Mouse (Mus musculus): ENCODE measurements around the gene Wfdc11.
"Not testable (repeated sequence)": the region's sequence is repeated elsewhere in the genome, so short reads cannot be mapped to it uniquely, and the experiment has no call there.

Wfdc11 gene

GRCm38 (mm10) chr2:164673987-164674386 is at the start of gene Wfdc11:
TSS of gene Wfdc11 (minus strand) at chr2:164674087.
- DNase-seq = no peak

GRCm38 (mm10) chr2:164723276-164723675 is 49.4 kb upstream of the Wfdc11 start:
- no peak for DNase-seq

GRCm38 (mm10) chr2:164716194-164716786 is 42.4 kb upstream of the Wfdc11 start:
- not testable (repeated sequence) for DNase-seq

GRCm38 (mm10) chr2:164715005-164715404 is 41.1 kb upstream of the Wfdc11 start, which contains the start of gene Spint5:
TSS of gene Spint5 (plus strand) at chr2:164715305.
- DNase-seq = no peak

- DNase-seq = no peak
Observed at GRCm38 (mm10) chr2:164705991-164706390, 32.1 kb upstream of the Wfdc11 start.

GRCm38 (mm10) chr2:164705328-164705727 is 31.4 kb upstream of the Wfdc11 start:
- no peak for DNase-seq

GRCm38 (mm10) chr2:164704235-164704634 is 30.3 kb upstream of the Wfdc11 start:
- DNase-seq = no peak

GRCm38 (mm10) chr2:164701761-164702160 is 27.9 kb upstream of the Wfdc11 start:
- no peak for DNase-seq

- no peak for DNase-seq
Observed at GRCm38 (mm10) chr2:164700959-164701358, 27.1 kb upstream of the Wfdc11 start.

- no peak for DNase-seq
Observed at GRCm38 (mm10) chr2:164698201-164698600, 24.3 kb upstream of the Wfdc11 start, which contains the start of gene Spint4. TSS of gene Spint4 (plus strand) at chr2:164698501.

- DNase-seq = no peak
Observed at GRCm38 (mm10) chr2:164684807-164685206, 10.9 kb upstream of the Wfdc11 start, which contains the start of gene Wfdc13. TSS of gene Wfdc13 (plus strand) at chr2:164685107.

GRCm38 (mm10) chr2:164679906-164680305 is 6.0 kb upstream of the Wfdc11 start:
- peak; percentile 60 for DNase-seq

GRCm38 (mm10) chr2:164678848-164679625 is 5.2 kb upstream of the Wfdc11 start:
- DNase-seq = peak; percentile 89

GRCm38 (mm10) chr2:164676916-164677685 is 3.2 kb upstream of the Wfdc11 start:
- DNase-seq = no peak

GRCm38 (mm10) chr2:164676103-164676502 is 2.2 kb upstream of the Wfdc11 start:
- no peak for DNase-seq

- DNase-seq = no peak
Observed at GRCm38 (mm10) chr2:164670938-164671337, 2.9 kb downstream of the Wfdc11 start.

- DNase-seq = no peak
Observed at GRCm38 (mm10) chr2:164670261-164670660, 3.6 kb downstream of the Wfdc11 start.

GRCm38 (mm10) chr2:164664851-164665250 is 9.0 kb downstream of the Wfdc11 start:
- DNase-seq = no peak

GRCm38 (mm10) chr2:164656483-164656882 is 17.4 kb downstream of the Wfdc11 start, which contains the start of gene Wfdc9:
TSS of gene Wfdc9 (minus strand) at chr2:164656583.
- DNase-seq = no peak

GRCm38 (mm10) chr2:164655858-164656257 is 18.0 kb downstream of the Wfdc11 start, which contains the start of gene Wfdc10:
TSS of gene Wfdc10 (plus strand) at chr2:164656046.
- DNase-seq = peak; percentile 58

- no peak for DNase-seq
Observed at GRCm38 (mm10) chr2:164641881-164642673, 31.8 kb downstream of the Wfdc11 start.

GRCm38 (mm10) chr2:164641129-164641528 is 32.8 kb downstream of the Wfdc11 start:
- no peak for DNase-seq
